Mouse (Mus musculus): ENCODE measurements around the gene Spp2.
"Not testable (repeated sequence)": the region's sequence is repeated elsewhere in the genome, so short reads cannot be mapped to it uniquely, and the experiment has no call there.

Spp2 gene

GRCm38 (mm10) chr1:88433096-88433883, 26.5 kb downstream of the Spp2 start:
- DNase-seq (ENCODE audit: low spot score), result no peak

- DNase-seq (ENCODE audit: low spot score), result no peak
These were observed 27.3 kb downstream of the Spp2 start for GRCm38 (mm10) chr1:88434057-88434456.

- peak; percentile 10 for DNase-seq (ENCODE audit: low spot score)
These were observed 30.7 kb downstream of the Spp2 start for GRCm38 (mm10) chr1:88437206-88438126.

DNA sequence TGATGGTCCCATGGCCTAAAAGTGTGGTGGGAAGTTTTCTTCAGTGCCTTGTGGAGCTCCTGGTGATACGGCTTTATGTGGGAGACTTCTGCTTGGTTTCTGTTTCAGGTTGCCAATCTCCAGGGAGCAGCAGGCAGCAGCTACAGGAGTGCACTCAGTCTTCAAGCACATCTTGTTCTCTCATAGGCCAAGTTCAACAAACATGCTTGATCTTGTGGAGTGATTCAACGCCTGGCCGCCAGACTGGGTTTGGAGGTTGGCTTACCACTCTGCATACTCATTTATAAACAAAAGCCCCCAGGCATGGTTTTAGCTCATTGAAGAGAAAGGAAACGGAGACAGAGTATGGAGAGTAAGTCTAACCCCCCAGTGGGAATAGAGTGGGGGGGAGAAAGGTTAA, 36.6 kb downstream of the Spp2 start:
- DNase-seq (ENCODE audit: low spot score), result no peak

- DNase-seq (ENCODE audit: low spot score), result no peak
These were observed 38.6 kb downstream of the Spp2 start for GRCm38 (mm10) chr1:88445400-88445799.

DNA sequence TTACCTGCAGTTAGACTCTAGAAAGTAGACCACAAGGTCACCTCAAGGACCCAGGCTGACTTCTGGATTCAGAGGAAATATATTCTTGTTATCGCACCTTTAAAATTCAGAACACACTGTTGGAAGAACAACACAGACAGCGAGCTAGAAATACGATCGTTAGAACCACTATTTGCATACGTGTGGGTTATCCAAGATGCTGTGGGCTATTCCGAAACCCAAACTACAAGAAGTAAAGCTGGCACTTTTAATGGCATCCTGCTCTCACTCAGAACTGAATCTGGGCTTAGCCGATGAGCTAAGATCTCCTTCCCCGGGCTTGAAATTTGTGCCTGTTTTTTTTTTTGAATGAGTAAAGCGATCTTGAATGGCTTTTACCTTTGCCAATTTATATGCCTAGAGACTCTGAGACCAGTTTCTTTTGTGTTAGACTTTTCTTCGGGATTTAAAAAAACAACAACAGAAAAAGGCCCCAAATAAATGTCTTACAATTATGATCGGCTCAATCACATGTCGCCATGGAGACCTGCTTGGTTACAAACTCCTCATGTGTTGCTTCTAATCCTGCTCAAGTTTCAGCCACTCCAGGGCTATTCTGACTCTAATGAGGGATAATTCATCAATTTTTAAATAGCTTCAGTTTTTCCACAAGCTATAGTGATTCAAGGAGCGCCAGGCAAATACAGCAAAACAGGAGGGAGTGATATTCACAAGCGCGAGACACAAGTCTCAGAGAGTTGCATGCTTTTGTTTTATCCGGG, 39.7 kb downstream of the Spp2 start:
- no peak for DNase-seq (ENCODE audit: low spot score)

- DNase-seq (ENCODE audit: low spot score), result no peak
These were observed 40.7 kb downstream of the Spp2 start for GRCm38 (mm10) chr1:88447483-88447882.

DNA sequence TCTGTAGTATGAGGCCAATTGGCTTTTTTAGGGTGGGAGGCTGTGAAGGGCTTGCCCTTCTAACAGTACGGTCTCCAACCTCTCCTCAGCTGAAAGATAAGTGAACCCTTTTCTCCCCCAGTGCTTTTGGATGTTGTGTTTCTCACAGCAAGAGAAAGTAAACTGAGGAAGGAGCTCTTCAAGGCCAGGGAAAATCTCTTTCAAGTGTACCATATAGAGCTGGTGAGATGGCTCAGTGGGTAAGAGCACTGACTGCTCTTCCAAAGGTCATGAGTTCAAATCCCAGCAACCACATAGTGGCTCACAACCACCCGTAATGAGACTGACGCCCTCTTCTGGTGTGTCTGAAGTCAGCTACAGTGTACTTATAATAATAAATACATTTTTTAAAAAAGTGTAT, 41.3 kb downstream of the Spp2 start:
- not testable (repeated sequence) for DNase-seq (ENCODE audit: low spot score)

DNA sequence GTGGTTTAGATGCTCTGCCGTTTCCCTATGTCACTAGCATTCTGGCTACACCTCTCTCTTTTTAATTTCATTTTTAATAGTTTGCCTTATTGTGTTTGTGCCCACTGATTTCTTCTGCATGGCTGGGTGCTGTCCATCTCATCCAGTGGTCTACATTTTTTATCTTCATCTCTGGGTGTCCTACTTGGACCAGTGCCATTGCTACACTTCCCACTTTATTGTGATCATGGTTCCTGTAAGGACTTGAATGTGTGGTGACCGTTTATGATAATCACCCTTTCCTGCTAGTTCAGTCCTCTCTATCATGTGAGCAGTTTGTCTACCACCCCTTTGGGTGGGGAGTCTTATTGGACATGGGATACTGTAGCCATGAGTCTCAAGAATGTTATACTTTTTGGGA, 43.0 kb downstream of the Spp2 start:
- DNase-seq (ENCODE audit: low spot score), result no peak

- no peak for DNase-seq (ENCODE audit: low spot score)
These were observed 43.9 kb downstream of the Spp2 start for GRCm38 (mm10) chr1:88450668-88451067.

DNA sequence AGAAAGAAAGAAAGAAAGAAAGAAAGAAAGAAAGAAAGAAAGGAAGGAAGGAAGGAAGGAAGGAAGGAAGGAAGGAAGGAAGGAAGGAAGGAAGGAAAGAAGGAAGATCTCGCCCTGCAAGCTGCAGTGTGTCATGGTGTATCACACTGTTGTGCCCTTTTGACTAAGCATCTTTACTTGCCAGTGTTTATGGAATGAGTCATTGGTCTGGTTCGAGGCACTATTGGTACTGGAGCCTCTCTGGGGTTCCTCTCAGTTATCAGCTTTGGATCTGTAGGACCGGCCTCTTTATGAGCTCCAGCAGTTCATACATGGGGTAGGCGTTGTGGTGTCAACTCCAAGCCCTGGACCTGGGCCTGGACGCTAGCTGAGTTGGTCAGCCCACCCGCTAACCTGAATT, 45.4 kb downstream of the Spp2 start:
- DNase-seq (ENCODE audit: low spot score), result no peak

DNA sequence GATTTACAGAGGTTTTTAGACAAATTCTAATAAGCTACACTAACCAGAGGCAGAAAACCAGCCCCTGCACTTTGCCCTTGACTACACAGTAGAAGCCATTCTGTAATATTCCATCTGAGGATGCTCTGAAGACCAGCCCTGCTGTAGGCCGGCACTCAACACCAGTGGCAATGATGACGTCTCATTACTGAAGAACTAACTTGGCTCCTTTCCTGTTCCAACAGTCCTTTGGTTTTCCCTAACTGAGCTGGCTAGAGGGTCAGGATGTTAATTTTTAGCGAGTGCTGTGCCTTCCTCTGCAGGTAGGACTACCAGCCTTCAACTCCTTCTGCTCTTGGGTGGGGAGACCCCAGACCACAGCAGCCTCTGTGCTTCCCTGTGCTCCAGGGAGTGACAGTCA, 47.9 kb downstream of the Spp2 start:
- DNase-seq (ENCODE audit: low spot score), result no peak

GRCm38 (mm10) chr1:88455761-88456160, 49.0 kb downstream of the Spp2 start:
- no peak for DNase-seq (ENCODE audit: low spot score)

GRCm38 (mm10) chr1:88456451-88457072, 49.8 kb downstream of the Spp2 start:
- DNase-seq (ENCODE audit: low spot score), result peak; percentile 67

DNA sequence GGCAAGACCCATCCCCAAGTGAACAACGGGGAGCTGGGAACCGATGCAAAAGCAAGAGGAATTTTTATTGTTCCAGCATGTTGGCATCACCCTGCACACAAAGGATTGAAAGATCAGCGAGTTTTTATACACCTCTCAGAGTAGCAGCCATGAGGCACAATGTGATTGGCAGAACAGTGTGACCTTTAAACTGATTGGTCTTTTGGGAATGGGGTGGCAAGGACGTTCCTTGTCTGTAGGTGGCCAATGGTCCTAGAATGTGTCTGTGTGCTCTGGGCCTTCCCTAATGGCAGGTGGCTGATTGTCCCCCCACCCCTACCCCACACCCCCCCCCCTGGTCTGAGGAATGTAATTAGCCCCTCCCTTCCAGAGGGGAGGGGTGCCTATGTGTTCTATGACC, 52.4 kb downstream of the Spp2 start:
- DNase-seq (ENCODE audit: low spot score), result no peak

DNA sequence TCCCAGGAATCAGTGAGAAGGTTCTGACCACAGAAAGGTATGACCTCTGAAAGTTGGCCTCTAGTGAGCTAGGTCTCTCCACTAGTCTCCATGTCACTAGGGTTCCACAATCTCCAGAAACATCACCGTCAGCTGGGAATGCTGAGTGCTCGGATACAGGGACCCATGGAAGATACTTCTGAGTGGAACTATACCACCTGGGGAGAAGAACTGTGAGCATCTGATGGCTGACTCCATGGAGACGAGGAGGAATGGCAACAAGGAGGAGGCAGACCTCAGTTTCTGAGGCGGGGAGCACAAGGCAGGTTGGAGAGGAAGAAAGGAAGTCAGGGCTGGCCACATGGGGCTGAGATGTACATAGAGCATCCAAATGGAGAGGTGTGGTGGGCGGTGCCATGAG, 52.9 kb downstream of the Spp2 start:
- no peak for DNase-seq (ENCODE audit: low spot score)

GRCm38 (mm10) chr1:88461096-88461495, 54.3 kb downstream of the Spp2 start:
- no peak for DNase-seq (ENCODE audit: low spot score)

DNA sequence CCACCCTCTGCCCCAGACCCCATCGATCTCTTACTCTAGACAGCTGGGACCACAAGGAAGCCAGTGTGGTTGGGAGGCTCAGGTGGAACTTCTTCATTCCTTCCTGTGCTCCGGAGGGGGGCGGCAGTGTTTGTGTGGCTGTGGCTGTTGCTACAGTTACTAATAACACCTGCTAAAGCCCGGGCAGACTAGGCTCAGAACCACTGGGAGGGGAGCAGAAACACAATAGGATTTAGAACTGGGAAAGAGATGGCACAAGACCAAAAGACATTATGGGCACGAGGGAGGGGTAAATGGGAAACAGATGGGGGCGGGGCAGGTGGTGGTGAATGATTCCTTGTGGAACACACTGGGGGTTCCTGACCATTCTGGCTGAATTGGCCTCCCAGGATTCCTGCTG, 55.7 kb downstream of the Spp2 start:
- DNase-seq (ENCODE audit: low spot score), result no peak

DNA sequence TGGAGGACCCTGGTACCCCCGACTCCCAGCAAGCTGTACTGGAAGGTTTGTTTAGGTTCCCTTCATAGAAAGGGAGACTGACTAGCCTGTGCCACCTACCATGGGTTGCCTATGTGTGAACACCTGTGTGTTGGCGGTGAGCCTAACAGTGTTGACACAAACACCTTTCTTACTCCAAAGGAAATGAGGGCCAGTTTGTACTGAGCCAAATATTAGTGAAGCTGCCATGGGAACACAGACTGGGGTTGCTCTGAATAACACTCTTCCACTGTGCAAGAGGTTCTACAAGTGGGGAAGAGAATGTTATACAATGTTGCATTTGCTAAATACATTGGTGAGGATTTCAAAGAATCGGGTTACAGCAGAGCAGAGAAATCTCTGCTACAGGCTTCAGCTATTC, 56.5 kb downstream of the Spp2 start:
- no peak for DNase-seq (ENCODE audit: low spot score)

GRCm38 (mm10) chr1:88464109-88464905, 57.5 kb downstream of the Spp2 start:
- DNase-seq (ENCODE audit: low spot score), result no peak

- no peak for DNase-seq (ENCODE audit: low spot score)
These were observed 59.0 kb downstream of the Spp2 start for GRCm38 (mm10) chr1:88465722-88466121.
